Mouse (Mus musculus): Measurements from ENCODE around the gene Mob2. TPM values are rescaled to one million over a fixed set of nuclear protein-coding genes. Genes with fewer than 3 reads are reported as not detected.

The Mob2 gene
- polyA plus RNA-seq, 1 experiment from 2014 or later, result 53.4 TPM

Small RNA genes lying within 50 kb of the gene (microRNA-seq; reads per million reads assigned to microRNA genes)
- gene Mir3104, result 0.65 reads per million

Other genes with a start within 250 kb of the Mob2 start
- gene Muc5b, start 222.0 kb downstream of the Mob2 start, polyA plus RNA-seq (2015; fragmentation: Nextera tagmentation; extraction: Ambion mirVana), result 0.01 and 0.03 TPM in 2 replicates
- 75.7 and 80.3 TPM in 2 replicates for gene Tollip, start 142.6 kb downstream of the Mob2 start, polyA plus RNA-seq (2015; fragmentation: Nextera tagmentation; extraction: Ambion mirVana)
- gene Brsk2, start 111.3 kb downstream of the Mob2 start, polyA plus RNA-seq (2015; fragmentation: Nextera tagmentation; extraction: Ambion mirVana), result 20.6 and 23.1 TPM in 2 replicates
- gene Dusp8, start 34.8 kb upstream of the Mob2 start, polyA plus RNA-seq (2015; fragmentation: Nextera tagmentation; extraction: Ambion mirVana), result 117 and 134 TPM in 2 replicates
- gene Gm45618, start 59.7 kb upstream of the Mob2 start, polyA plus RNA-seq (2015; fragmentation: Nextera tagmentation; extraction: Ambion mirVana), result 0.43 TPM in 1 of 2 replicates, not detected in the other
- not detected in 2 replicates for gene Gm39115, start 75.0 kb upstream of the Mob2 start, polyA plus RNA-seq (2015; fragmentation: Nextera tagmentation; extraction: Ambion mirVana)
- gene Gm45337, start 83.5 kb upstream of the Mob2 start, polyA plus RNA-seq (2015; fragmentation: Nextera tagmentation; extraction: Ambion mirVana), result not detected in 2 replicates
- gene Gm29735, start 96.0 kb upstream of the Mob2 start, polyA plus RNA-seq (2015; fragmentation: Nextera tagmentation; extraction: Ambion mirVana), result not detected in 2 replicates
- gene Gm4553, start 104.7 kb upstream of the Mob2 start, polyA plus RNA-seq (2015; fragmentation: Nextera tagmentation; extraction: Ambion mirVana), result 0.14 TPM in 1 of 2 replicates, not detected in the other
- not detected in 2 replicates for gene Krtap5-2, start 114.9 kb upstream of the Mob2 start, polyA plus RNA-seq (2015; fragmentation: Nextera tagmentation; extraction: Ambion mirVana)
- not detected in 2 replicates for gene Gm10153, start 129.3 kb upstream of the Mob2 start, polyA plus RNA-seq (2015; fragmentation: Nextera tagmentation; extraction: Ambion mirVana)
- gene Krtap5-3, start 140.3 kb upstream of the Mob2 start, polyA plus RNA-seq (2015; fragmentation: Nextera tagmentation; extraction: Ambion mirVana), result not detected in 2 replicates
- gene Gm7579, start 150.8 kb upstream of the Mob2 start, polyA plus RNA-seq (2015; fragmentation: Nextera tagmentation; extraction: Ambion mirVana), result not detected in 2 replicates
- not detected in 2 replicates for gene Krtap5-5, start 168.9 kb upstream of the Mob2 start, polyA plus RNA-seq (2015; fragmentation: Nextera tagmentation; extraction: Ambion mirVana)
- gene Gm40460, start 180.0 kb upstream of the Mob2 start, polyA plus RNA-seq (2015; fragmentation: Nextera tagmentation; extraction: Ambion mirVana), result not detected in 2 replicates
- gene Gm2431, start 197.3 kb upstream of the Mob2 start, polyA plus RNA-seq (2015; fragmentation: Nextera tagmentation; extraction: Ambion mirVana), result not detected in 2 replicates
- gene Gm4559, start 213.3 kb upstream of the Mob2 start, polyA plus RNA-seq (2015; fragmentation: Nextera tagmentation; extraction: Ambion mirVana), result not detected in 2 replicates
- not detected in 2 replicates for gene Krtap5-1, start 236.1 kb upstream of the Mob2 start, polyA plus RNA-seq (2015; fragmentation: Nextera tagmentation; extraction: Ambion mirVana)
- not detected in 2 replicates for gene Krtap5-4, start 242.5 kb upstream of the Mob2 start, polyA plus RNA-seq (2015; fragmentation: Nextera tagmentation; extraction: Ambion mirVana)